Mouse (Mus musculus): ENCODE results near the gene Gm3629. TPM values are rescaled to one million over a fixed set of nuclear protein-coding genes. Genes with fewer than 3 reads are reported as not detected.
"Not testable (repeated sequence)": the region's sequence is repeated elsewhere in the genome, so short reads cannot be mapped to it uniquely, and the experiment has no call there.

Gene Gm3629
- polyA plus RNA-seq (2014; fragmentation: Nextera tagmentation; extraction: Ambion mirVana) = 0.42 TPM in 1 of 2 replicates, not detected in the other

- not testable (repeated sequence) for H3K4me3 ChIP-seq (ENCODE audit: low read depth, low read length); H3K36me3 ChIP-seq (replicated peaks; ENCODE audit: control insufficient read depth, insufficient read depth, low read depth, low read length); H3K9me3 ChIP-seq (replicated peaks; ENCODE audit: control insufficient read depth, low read length); H3K27ac ChIP-seq (replicated peaks; ENCODE audit: low read depth, low read length); ATAC-seq (replicated peaks; ENCODE audit: insufficient number of reproducible peaks, low FRiP score, low TSS enrichment, low read depth); DNase-seq (ENCODE audit: low spot score); H3K4me1 ChIP-seq (ENCODE audit: control insufficient read depth, insufficient read depth, low read length); H3K27me3 ChIP-seq (ENCODE audit: control insufficient read depth, insufficient read depth, low read length); H3K9ac ChIP-seq (replicated peaks; ENCODE audit: low read length); H3K4me2 ChIP-seq (ENCODE audit: low read depth, low read length)
- no CpG with 5 or more reads among the region's 2 CpGs for WGBS
Measured at GRCm38 (mm10) chr14:6590513-6590912, at the start of gene Gm3629. TSS of gene Gm3629 (minus strand) at chr14:6590613.

DNA sequence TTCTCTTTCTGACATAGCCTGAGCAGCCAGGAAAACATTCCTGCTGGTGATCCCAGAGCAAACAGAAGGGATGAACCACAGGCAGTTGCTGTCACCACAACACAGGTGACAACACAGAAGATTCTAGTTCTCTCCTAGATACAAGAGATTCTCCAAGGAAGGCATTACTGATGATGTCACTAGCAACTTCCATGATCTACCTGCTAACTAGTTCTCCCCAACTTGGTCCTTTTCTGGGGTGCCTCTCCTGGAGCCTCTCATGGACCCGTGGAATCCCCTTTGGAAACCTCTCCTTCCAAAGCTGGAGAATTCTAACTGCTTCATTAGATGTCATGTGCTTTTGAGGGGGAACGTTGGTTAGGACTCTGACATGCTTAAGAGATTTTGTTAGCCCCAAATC is 31.9 kb upstream of the Gm3629 start, which contains the start of gene Gm3460:
Gene Gm3460, minus strand, starts transcription at position 101 of the 400 bp plus-strand sequence.
- H3K27ac ChIP-seq (replicated peaks; ENCODE audit: low read depth, low read length); DNase-seq (ENCODE audit: low spot score); H3K9me3 ChIP-seq (replicated peaks; ENCODE audit: control insufficient read depth, low read length); H3K9ac ChIP-seq (replicated peaks; ENCODE audit: low read length); ATAC-seq (replicated peaks; ENCODE audit: insufficient number of reproducible peaks, low FRiP score, low TSS enrichment, low read depth); H3K4me2 ChIP-seq (ENCODE audit: low read depth, low read length); H3K36me3 ChIP-seq (replicated peaks; ENCODE audit: control insufficient read depth, insufficient read depth, low read depth, low read length); H3K4me3 ChIP-seq (ENCODE audit: low read depth, low read length); H3K4me1 ChIP-seq (ENCODE audit: control insufficient read depth, insufficient read depth, low read length); H3K27me3 ChIP-seq (ENCODE audit: control insufficient read depth, insufficient read depth, low read length): not testable (repeated sequence)
- WGBS = 63% methylated on average over 1 of the region's 2 CpGs

DNA sequence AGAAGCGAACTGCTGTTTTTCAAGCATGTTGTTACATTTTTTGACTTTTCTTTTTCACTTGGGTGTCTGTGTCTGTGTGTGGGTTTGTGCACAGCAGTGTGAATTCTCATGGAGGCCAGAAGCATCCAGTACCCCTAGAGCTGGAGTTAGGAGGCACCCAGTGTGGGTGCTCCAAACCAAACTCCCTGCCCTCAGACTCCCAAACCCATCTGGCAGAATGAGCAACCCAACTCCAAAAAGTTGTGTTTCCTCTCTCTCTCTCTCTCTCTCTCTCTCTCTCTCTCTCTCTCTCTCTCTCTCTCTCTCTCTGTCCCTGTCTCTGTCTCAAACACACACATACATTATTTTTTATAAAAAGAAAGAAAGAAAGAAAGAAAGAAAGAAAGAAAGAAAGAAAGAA is 16.0 kb upstream of the Gm3629 start:
- ATAC-seq (replicated peaks; ENCODE audit: insufficient number of reproducible peaks, low FRiP score, low TSS enrichment, low read depth); H3K4me2 ChIP-seq (ENCODE audit: low read depth, low read length); H3K9me3 ChIP-seq (replicated peaks; ENCODE audit: control insufficient read depth, low read length); DNase-seq (ENCODE audit: low spot score); H3K4me1 ChIP-seq (ENCODE audit: control insufficient read depth, insufficient read depth, low read length); H3K27ac ChIP-seq (replicated peaks; ENCODE audit: low read depth, low read length); H3K36me3 ChIP-seq (replicated peaks; ENCODE audit: control insufficient read depth, insufficient read depth, low read depth, low read length); H3K27me3 ChIP-seq (ENCODE audit: control insufficient read depth, insufficient read depth, low read length); H3K9ac ChIP-seq (replicated peaks; ENCODE audit: low read length); H3K4me3 ChIP-seq (ENCODE audit: low read depth, low read length): not testable (repeated sequence)
- WGBS = no CpG with 5 or more reads among the region's 1 CpGs

DNA sequence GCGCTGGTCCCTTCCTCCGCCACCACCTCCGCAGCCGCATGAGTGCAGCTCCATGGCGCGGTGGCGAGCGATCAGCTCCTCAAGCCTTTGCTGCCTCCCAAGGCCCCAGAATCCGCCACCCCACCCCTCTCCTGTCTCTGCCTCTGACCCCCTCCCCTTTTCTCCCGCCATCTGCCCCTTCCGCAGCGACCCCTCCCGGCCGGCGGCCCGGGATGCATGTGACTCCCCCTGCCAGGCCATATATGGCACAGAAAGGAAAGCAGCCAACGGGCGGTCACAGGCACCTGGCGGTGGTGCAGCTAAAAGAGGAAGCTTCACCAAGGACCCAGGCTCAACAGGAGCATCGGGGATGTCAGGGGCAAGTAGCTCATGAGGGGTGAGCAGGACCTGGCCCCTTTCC is 14.6 kb upstream of the Gm3629 start:
- not testable (repeated sequence) for H3K9me3 ChIP-seq (replicated peaks; ENCODE audit: control insufficient read depth, low read length); H3K27ac ChIP-seq (replicated peaks; ENCODE audit: low read depth, low read length); H3K27me3 ChIP-seq (ENCODE audit: control insufficient read depth, insufficient read depth, low read length); H3K36me3 ChIP-seq (replicated peaks; ENCODE audit: control insufficient read depth, insufficient read depth, low read depth, low read length); H3K4me1 ChIP-seq (ENCODE audit: control insufficient read depth, insufficient read depth, low read length); ATAC-seq (replicated peaks; ENCODE audit: insufficient number of reproducible peaks, low FRiP score, low TSS enrichment, low read depth)
- 0% methylated on average over 14 of the region's 20 CpGs for WGBS
- Histone ChIP-seq H3K9ac (replicated peaks; ENCODE audit: low read length) (peak overlapping the region; percentile 34; the same call in 1 of the 2 replicates), H3K4me2 (ENCODE audit: low read depth, low read length) (peak overlapping the region; percentile 50), H3K4me3 (ENCODE audit: low read depth, low read length) (peak overlapping the region; percentile 29)
- peak; percentile 33 for DNase-seq (ENCODE audit: low spot score)

DNA sequence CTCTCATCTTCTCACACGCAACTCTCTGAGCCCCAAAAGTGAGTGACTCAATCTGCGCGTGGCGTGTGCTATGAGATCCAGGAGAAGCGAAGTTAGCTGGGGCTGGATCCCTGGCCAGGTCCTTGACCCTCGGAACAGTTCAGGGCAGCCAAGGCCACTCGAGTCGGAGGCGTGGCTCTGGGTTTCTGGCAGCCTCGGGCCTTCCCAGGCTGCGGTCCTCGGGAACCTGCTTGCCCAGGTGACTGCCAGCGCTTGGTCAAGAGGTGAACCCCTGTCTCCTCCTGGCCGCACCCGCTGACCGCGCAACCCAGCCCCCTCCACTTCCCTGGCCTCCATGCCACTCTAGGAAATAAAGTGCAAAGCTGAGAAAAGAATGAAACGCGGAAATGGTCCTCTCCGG is 14.1 kb upstream of the Gm3629 start:
- peak; percentile 10 for DNase-seq (ENCODE audit: low spot score)
- not testable (repeated sequence) for H3K9me3 ChIP-seq (replicated peaks; ENCODE audit: control insufficient read depth, low read length); H3K27me3 ChIP-seq (ENCODE audit: control insufficient read depth, insufficient read depth, low read length); ATAC-seq (replicated peaks; ENCODE audit: insufficient number of reproducible peaks, low FRiP score, low TSS enrichment, low read depth); H3K4me1 ChIP-seq (ENCODE audit: control insufficient read depth, insufficient read depth, low read length); H3K36me3 ChIP-seq (replicated peaks; ENCODE audit: control insufficient read depth, insufficient read depth, low read depth, low read length); H3K27ac ChIP-seq (replicated peaks; ENCODE audit: low read depth, low read length); H3K9ac ChIP-seq (replicated peaks; ENCODE audit: low read length)
- Histone ChIP-seq H3K4me2 (ENCODE audit: low read depth, low read length) (peak overlapping the region; percentile 50), H3K4me3 (ENCODE audit: low read depth, low read length) (peak overlapping the region; percentile 29)
- WGBS = 7% methylated on average over 16 of the region's 20 CpGs

DNA sequence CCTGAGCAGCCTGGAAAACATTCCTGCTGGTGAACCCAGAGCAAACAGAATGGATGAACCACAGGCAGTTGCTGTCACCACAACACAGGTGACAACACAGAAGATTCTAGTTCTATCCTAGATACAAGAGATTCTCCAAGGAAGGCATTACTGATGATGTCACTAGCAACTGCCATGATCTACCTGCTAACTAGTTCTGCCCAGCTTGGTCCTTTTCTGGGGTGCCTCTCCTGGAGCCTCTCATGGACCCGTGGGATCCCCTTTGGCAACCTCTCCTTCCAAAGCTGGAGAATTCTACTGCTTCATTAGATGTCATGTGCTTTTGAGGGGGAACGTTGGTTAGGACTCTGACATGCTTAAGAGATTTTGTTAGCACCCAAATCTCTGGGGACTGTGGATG is 53.2 kb downstream of the Gm3629 start, which contains the start of gene Gm8356:
Gene Gm8356, minus strand, starts transcription at position 101 of the 400 bp plus-strand sequence.
- H3K36me3 ChIP-seq (replicated peaks; ENCODE audit: control insufficient read depth, insufficient read depth, low read depth, low read length); H3K4me2 ChIP-seq (ENCODE audit: low read depth, low read length); H3K4me1 ChIP-seq (ENCODE audit: control insufficient read depth, insufficient read depth, low read length); H3K9me3 ChIP-seq (replicated peaks; ENCODE audit: control insufficient read depth, low read length); ATAC-seq (replicated peaks; ENCODE audit: insufficient number of reproducible peaks, low FRiP score, low TSS enrichment, low read depth); DNase-seq (ENCODE audit: low spot score); H3K9ac ChIP-seq (replicated peaks; ENCODE audit: low read length); H3K27me3 ChIP-seq (ENCODE audit: control insufficient read depth, insufficient read depth, low read length); H3K27ac ChIP-seq (replicated peaks; ENCODE audit: low read depth, low read length); H3K4me3 ChIP-seq (ENCODE audit: low read depth, low read length): not testable (repeated sequence)
- no CpG with 5 or more reads among the region's 2 CpGs for WGBS

Other genes starting within 250 kb of the Gm3629 start
- not detected in 2 replicates for gene Gm3618, start 246.9 kb downstream of the Gm3629 start, polyA plus RNA-seq (2014; fragmentation: Nextera tagmentation; extraction: Ambion mirVana)
- 0.27 TPM in 1 of 2 replicates, not detected in the other for gene Gm16440, start 200.3 kb downstream of the Gm3629 start, polyA plus RNA-seq (2014; fragmentation: Nextera tagmentation; extraction: Ambion mirVana)
- 1.8 and 2.1 TPM in 2 replicates for gene Gm3591, start 178.1 kb downstream of the Gm3629 start, polyA plus RNA-seq (2014; fragmentation: Nextera tagmentation; extraction: Ambion mirVana)
- not detected in 2 replicates for gene Gm3594, start 146.0 kb downstream of the Gm3629 start, polyA plus RNA-seq (2014; fragmentation: Nextera tagmentation; extraction: Ambion mirVana)
- gene Gm8356, start 53.3 kb downstream of the Gm3629 start, polyA plus RNA-seq (2014; fragmentation: Nextera tagmentation; extraction: Ambion mirVana) = not detected in 2 replicates
- not detected in 2 replicates for gene Gm3460, start 31.8 kb upstream of the Gm3629 start, polyA plus RNA-seq (2014; fragmentation: Nextera tagmentation; extraction: Ambion mirVana)
- gene Gm10251, start 93.6 kb upstream of the Gm3629 start, polyA plus RNA-seq (2014; fragmentation: Nextera tagmentation; extraction: Ambion mirVana) = not detected in 2 replicates
- gene Gm8050, start 129.6 kb upstream of the Gm3629 start, polyA plus RNA-seq (2014; fragmentation: Nextera tagmentation; extraction: Ambion mirVana) = not detected in 2 replicates
- 7.6 and 8.0 TPM in 2 replicates for gene Gm3636, start 151.7 kb upstream of the Gm3629 start, polyA plus RNA-seq (2014; fragmentation: Nextera tagmentation; extraction: Ambion mirVana)
- gene Gm8362, start 183.8 kb upstream of the Gm3629 start, polyA plus RNA-seq (2014; fragmentation: Nextera tagmentation; extraction: Ambion mirVana) = not detected in 2 replicates
- gene Gm3642, start 249.7 kb upstream of the Gm3629 start, polyA plus RNA-seq (2014; fragmentation: Nextera tagmentation; extraction: Ambion mirVana) = not detected in 2 replicates